Mouse (Mus musculus) cerebellum, postnatal 10 days (tissue): ENCODE measurements around the gene Ang2.

Source experiments
- DNase-seq, 2 experiments: peaks; one replicate each; pipeline ENCODE4 v3.0.0; 2021; ENCODE audit warnings: mixed read lengths in 2 of 2

Gene Ang2

GRCm38 (mm10) chr14:51150206-51150831 lies 48.6 kb downstream of the Ang2 start:
- DNase-seq, result no peak

GRCm38 (mm10) chr14:51149164-51149563 lies 49.8 kb downstream of the Ang2 start:
- DNase-seq, result no peak

GRCm38 (mm10) chr14:51148006-51148405 lies 50.9 kb downstream of the Ang2 start:
- no peak for DNase-seq

GRCm38 (mm10) chr14:51146685-51147084 lies 52.3 kb downstream of the Ang2 start, which contains the start of gene Rnase1:
Gene Rnase1 (minus strand): TSS chr14:51146785.
- no peak for DNase-seq

- peak; percentile 33 to 36 for DNase-seq
These were observed 53.4 kb downstream of the Ang2 start for GRCm38 (mm10) chr14:51145521-51145920.
